Mouse (Mus musculus): ENCODE data around the gene Thap4.

Gene Thap4

DNA sequence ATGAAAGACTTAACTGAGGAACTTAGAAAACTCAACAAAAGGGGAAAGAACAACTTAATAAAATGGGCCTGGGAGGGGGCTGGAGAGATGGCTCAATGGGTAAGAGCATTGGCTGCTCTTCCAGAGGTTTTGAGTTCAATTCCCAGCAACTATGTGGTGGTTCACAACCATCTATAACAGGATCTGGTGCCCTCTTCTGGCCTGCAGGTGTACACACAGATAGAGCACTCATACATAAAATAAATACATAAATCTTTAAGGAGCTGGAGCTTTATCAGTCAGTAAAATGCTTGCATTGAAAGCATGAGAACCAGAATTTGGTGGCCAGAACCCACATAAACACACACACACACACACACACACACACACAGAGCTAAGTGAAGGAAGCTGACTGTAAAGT, 11.8 kb downstream of the Thap4 start:
- DNase-seq (ENCODE audit: low spot score), result no peak

GRCm38 (mm10) chr1:93741987-93742386, 12.7 kb downstream of the Thap4 start:
- no peak for DNase-seq (ENCODE audit: low spot score)

DNA sequence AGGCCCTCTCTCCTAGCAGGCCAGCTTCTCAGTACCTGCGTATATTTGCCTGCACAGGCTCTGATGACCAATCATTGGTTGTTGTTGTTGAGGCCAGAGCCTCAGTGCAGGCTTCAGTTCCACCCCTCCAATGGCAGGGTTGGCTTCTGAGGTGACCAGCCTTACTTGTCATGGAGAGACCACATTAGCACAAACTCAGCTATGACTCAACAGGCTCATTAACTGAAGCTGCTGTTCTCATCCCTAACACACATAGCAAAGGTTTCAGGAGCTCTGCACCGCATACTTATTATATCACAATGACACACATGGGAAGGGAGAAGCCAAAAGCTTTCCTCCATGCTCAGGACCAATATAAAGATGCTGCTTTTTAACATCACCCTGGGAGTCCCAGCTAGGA, 14.0 kb downstream of the Thap4 start:
- DNase-seq (ENCODE audit: low spot score), result no peak

DNA sequence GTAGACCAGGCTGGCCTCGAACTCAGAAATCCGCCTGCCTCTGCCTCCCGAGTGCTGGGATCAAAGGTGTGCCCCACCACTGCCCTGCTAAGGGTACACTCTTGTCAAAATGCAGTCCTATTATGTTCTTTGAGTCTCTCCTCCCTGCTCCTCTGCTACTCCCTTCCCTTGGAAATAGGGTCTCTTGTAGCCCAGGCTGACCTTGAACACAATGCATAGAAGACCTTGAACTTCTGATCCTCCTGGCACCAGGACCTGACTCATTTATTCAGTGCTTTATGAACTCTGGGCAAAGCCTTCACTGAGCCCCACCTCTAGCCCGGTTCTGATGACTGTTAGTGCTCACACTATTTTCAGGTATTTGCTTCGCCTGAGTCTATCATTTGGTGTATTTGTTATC, 17.0 kb downstream of the Thap4 start:
- no peak for DNase-seq (ENCODE audit: low spot score)

- no peak for DNase-seq (ENCODE audit: low spot score)
These were observed 18.8 kb downstream of the Thap4 start for GRCm38 (mm10) chr1:93735859-93736258.

DNA sequence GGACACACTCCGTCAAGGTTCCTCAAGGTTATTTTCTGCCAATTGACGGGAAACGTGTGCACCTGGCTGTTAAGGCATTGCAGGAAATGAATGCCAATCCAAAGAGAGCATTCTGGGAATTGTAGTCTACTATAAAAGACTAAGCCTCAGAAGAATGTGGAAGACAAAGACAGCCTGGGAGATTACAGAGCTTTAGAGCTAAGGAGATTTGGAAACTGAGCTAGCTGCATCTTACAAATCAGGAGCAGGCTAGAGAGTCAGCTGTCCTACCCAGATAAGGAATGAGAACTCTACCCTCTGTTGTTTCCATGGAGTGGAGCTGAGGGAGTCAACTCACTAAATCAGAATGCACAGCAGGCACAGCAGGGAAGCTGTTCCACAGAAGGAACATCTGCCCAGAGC, 22.8 kb downstream of the Thap4 start:
- DNase-seq (ENCODE audit: low spot score), result no peak

DNA sequence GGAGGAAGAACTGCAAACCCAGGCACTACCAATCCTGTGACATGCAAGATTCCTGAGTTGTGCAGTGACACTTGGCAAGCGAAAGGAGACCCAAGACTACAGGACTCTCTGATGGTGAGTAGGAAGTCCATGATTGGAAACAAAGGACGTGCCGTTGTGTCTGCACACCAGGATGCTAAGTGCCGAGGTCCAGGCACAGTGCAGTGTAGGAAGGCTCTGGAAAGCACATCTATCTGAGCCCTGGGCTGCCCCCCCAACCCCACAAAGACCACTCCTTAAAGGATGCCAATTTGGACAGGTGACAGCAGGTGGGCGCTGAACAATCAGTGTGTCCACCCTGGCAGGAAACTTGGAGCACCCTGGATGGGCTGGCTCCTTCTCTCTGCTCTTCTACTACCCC, 23.6 kb downstream of the Thap4 start:
- no peak for DNase-seq (ENCODE audit: low spot score)

DNA sequence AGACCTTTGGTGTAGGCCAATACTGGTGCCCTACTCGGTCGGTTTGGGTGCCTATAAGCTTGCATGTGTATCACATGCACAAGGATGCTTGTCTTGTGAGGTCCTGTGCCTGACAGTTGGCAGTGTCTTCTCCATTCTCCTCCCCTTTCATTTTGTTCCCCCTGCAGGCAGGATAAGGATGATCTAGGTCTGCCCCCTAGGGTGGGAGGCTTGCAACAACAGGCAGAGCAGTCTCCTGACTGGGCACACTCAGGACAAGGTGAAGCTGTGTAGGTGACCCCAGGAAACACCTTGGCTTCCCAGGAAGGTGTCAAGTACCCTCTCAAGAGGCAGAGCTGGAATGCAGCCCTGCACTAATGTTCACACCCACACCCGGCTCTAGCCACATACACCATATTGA, 27.7 kb downstream of the Thap4 start:
- no peak for DNase-seq (ENCODE audit: low spot score)

- DNase-seq (ENCODE audit: low spot score), result no peak
These were observed 28.5 kb downstream of the Thap4 start for GRCm38 (mm10) chr1:93726116-93726515.

DNA sequence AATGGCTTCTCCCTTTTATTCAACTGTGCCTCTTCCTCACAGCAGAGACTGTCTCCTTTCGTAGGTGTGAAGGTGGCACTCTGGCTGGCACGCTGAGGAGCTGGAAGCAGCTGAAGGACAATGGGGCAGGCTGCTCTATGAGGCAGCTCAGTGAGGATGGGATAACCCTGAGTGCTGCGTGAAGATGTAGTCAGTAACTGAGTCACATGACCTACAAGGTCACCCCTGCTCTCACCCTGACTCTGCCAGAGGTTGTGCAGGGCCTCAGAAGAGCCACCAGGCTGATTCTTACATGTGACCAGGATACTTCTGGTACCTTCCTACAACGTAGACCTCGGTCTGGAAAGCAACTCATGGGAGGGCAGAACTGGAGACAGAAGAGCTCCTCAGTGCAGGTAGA, 29.0 kb downstream of the Thap4 start:
- no peak for DNase-seq (ENCODE audit: low spot score)

GRCm38 (mm10) chr1:93724623-93725022, 30.0 kb downstream of the Thap4 start:
- DNase-seq (ENCODE audit: low spot score), result no peak

GRCm38 (mm10) chr1:93721557-93721956, 33.1 kb downstream of the Thap4 start:
- DNase-seq (ENCODE audit: low spot score), result no peak

- no peak for DNase-seq (ENCODE audit: low spot score)
These were observed 38.5 kb downstream of the Thap4 start for GRCm38 (mm10) chr1:93716166-93716565.

GRCm38 (mm10) chr1:93705389-93705788, 49.3 kb downstream of the Thap4 start:
- no peak for DNase-seq (ENCODE audit: low spot score)

- no peak for DNase-seq (ENCODE audit: low spot score)
These were observed 50.3 kb downstream of the Thap4 start for GRCm38 (mm10) chr1:93704341-93704740.

GRCm38 (mm10) chr1:93703472-93704048, 51.1 kb downstream of the Thap4 start:
- no peak for DNase-seq (ENCODE audit: low spot score)

DNA sequence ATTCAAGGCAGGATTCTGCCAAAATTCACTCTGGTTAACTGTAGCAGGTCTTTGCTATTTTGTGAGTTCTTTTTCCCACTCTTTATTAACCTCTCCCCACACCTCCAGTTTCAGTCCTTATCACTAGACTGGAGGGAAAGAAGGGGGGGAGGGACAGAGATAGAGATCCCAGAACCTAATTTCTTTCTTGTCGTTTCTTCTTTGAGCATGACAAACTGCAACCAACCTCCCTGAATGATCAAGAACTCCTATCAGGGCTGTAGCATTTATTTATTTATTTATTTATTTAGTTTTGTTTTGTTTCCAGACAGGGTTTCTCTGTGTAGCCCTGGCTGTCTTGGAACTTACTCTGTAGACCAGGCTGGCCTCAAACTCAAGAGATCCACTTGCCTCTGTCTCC, 52.6 kb downstream of the Thap4 start:
- DNase-seq (ENCODE audit: low spot score), result no peak

DNA sequence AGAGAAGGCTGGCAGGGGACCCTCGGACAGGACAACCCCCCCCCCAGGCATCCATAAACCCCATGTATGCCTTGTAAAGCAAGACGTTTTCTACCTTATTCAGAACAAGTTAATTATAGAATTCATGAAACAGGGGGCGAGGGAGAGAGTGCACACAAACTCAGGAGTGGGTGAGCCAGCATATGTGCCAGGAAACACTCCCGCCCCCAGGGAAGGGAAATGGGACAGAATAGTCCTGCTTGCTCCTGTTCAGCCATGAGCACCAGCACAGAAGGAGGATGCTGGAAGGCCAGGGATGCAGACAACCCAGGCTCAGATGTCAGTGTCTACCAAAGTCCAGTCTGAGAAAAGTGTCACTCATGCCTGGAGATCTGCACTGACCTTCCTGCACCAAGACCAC, 55.5 kb downstream of the Thap4 start:
- DNase-seq (ENCODE audit: low spot score), result no peak

GRCm38 (mm10) chr1:93697317-93697716, 57.3 kb downstream of the Thap4 start:
- DNase-seq (ENCODE audit: low spot score), result no peak

DNA sequence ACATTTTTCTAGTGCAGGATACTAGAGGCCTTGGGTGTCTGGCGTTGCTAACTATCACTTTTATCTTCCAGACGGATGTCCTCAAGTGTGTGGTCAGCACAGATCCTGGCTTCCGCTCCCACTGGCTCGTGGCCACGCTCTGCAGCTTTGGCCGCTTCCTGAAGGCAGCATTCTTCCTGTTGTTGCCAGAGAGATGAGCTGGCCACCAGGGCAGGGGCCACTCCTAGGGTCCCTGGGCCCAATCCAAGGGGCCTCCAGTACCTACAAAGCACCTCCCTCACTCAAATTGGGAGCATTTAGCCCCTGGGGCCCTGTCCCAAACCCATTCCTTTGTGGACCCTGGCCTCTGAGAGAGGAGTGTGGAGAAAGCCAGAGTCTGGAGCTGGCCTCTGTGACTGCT, 59.7 kb downstream of the Thap4 start:
- DNase-seq (ENCODE audit: low spot score), result no peak

GRCm38 (mm10) chr1:93693943-93694342, 60.7 kb downstream of the Thap4 start:
- DNase-seq (ENCODE audit: low spot score), result no peak

- DNase-seq (ENCODE audit: low spot score), result no peak
These were observed 61.2 kb downstream of the Thap4 start for GRCm38 (mm10) chr1:93693502-93693901.

GRCm38 (mm10) chr1:93692773-93693172, 61.9 kb downstream of the Thap4 start:
- DNase-seq (ENCODE audit: low spot score), result no peak

GRCm38 (mm10) chr1:93691786-93692357, 62.8 kb downstream of the Thap4 start:
- DNase-seq (ENCODE audit: low spot score), result no peak
